Comparison of ENCODE assay signal across 8 mouse cellular contexts in genomic region chr16:77400276-77400891, GRCm38 (mm10).
DNase-seq lines count a peak whose midpoint lies in the region; ATAC-seq and TF ChIP-seq lines count a peak whose summit lies in the region.

No protein-coding gene starts in this region.

- WGBS in forebrain, postnatal 0 days = under 1% methylated on average over 13 of the region's 13 CpGs
- WGBS in lung, embryonic 15.5 days = 4% methylated on average over 13 of the region's 13 CpGs

- no peak overlapping the region for H3K4me3 ChIP-seq in C2C12 (ENCODE audit: insufficient read depth, poor library complexity, severe bottlenecking)
- H3K4me3 ChIP-seq in forebrain, postnatal 0 days (ENCODE audit: low read depth, low read length) = peak overlapping the region; percentile 28
- peak overlapping the region; percentile 27 for H3K4me3 ChIP-seq in lung, embryonic 15.5 days

- no peaks in the 10 kb centered on the region for H3K36me3 ChIP-seq in C2C12 (ENCODE audit: control insufficient read depth, insufficient read depth)
- no peaks in the 10 kb centered on the region for H3K36me3 ChIP-seq in forebrain, postnatal 0 days (ENCODE audit: insufficient read depth)
- no peaks in the 10 kb centered on the region for H3K36me3 ChIP-seq in lung, embryonic 15.5 days

- peak; percentile 82 for ATAC-seq in forebrain, postnatal 0 days
- ATAC-seq in lung, embryonic 15.5 days (ENCODE audit: borderline replicate concordance, extremely low read depth, low FRiP score, low TSS enrichment) = peak; percentile 59; the same call in 1 of the 2 replicates

- H3K79me2 ChIP-seq in C2C12 (ENCODE audit: control insufficient read depth, insufficient read depth) = no peaks in the 10 kb centered on the region

- H3K27me3 ChIP-seq in C2C12 (ENCODE audit: control insufficient read depth, insufficient read depth, insufficient read length) = no peaks in the 10 kb centered on the region
- no peaks in the 10 kb centered on the region for H3K27me3 ChIP-seq in forebrain, postnatal 0 days (ENCODE audit: insufficient read depth, low read length)
- H3K27me3 ChIP-seq in lung, embryonic 15.5 days = no peaks in the 10 kb centered on the region

- peaks cover 13% of the 10 kb centered on the region for H3K4me1 ChIP-seq in forebrain, postnatal 0 days (ENCODE audit: insufficient read depth)
- H3K4me1 ChIP-seq in lung, embryonic 15.5 days = peaks cover 6% of the 10 kb centered on the region; the same call in 1 of the 2 replicates

- peak overlapping the region; percentile 57 for H3K4me2 ChIP-seq in forebrain, postnatal 0 days (ENCODE audit: low read depth)
- H3K4me2 ChIP-seq in lung, embryonic 15.5 days = peak overlapping the region; percentile 54

- no peaks in the 10 kb centered on the region for H3K79me3 ChIP-seq in C2C12 (ENCODE audit: low read depth)

- TF ChIP-seq CTCF in C2C12 (IDR thresholded peaks at IDR 0.05; ENCODE audit: control insufficient read depth, insufficient read depth, insufficient read length) = no peak
- no peak for TF ChIP-seq CTCF in forebrain, postnatal 0 days (IDR thresholded peaks at IDR 0.05; ENCODE audit: low read depth)

- H3K9ac ChIP-seq in forebrain, postnatal 0 days = peak overlapping the region; percentile 52
- no peak overlapping the region; the same call in 1 of the 2 replicates for H3K9ac ChIP-seq in lung, embryonic 15.5 days

- H3ac ChIP-seq in C2C12 (ENCODE audit: control insufficient read depth, insufficient read length, low read depth) = no peak overlapping the region

- H3K27ac ChIP-seq in forebrain, postnatal 0 days (ENCODE audit: low read depth, low read length) = peak overlapping the region; percentile 81
- H3K27ac ChIP-seq in lung, embryonic 15.5 days = no peak overlapping the region

- intact Hi-C loops in heart, postnatal 36 days (cut with DNase I) = no loop called here

- no peaks in the 10 kb centered on the region for H3K9me3 ChIP-seq in forebrain, postnatal 0 days (ENCODE audit: low read length)
- H3K9me3 ChIP-seq in lung, embryonic 15.5 days = no peaks in the 10 kb centered on the region

- peak; percentile 45 to 57 for DNase-seq in cerebellum, adult 18-20 months
- DNase-seq in forebrain, postnatal 0 days = peak; percentile 84
- DNase-seq in heart, postnatal 36 days = peak; percentile 52 to 61
- DNase-seq in layer of hippocampus, adult 8-10 months (ENCODE audit: low spot score in 2 of 2) = peak; percentile 63 to 70
- peak; percentile 66 for DNase-seq in right cerebral cortex, adult 18-20 months
- no peak for DNase-seq in spleen, postnatal 14 days (ENCODE audit: low spot score in 2 of 2)

TF ChIP-seq in C2C12, 6 proteins besides CTCF, POLR2A, EP300 and RAD21:
- TF ChIP-seq MAX (IDR thresholded peaks at IDR 0.05) (no peak), USF1 (IDR thresholded peaks at IDR 0.05; ENCODE audit: low read depth) (peak; percentile 35)

Comparison
In these comparisons a context has a peak if more than half of its experiments do, and no peak if none do; other contexts are left out.
1. DNase-seq: peak in cerebellum, adult 18-20 months (2 of 2), forebrain, postnatal 0 days (single experiment), heart, postnatal 36 days (2 of 2), layer of hippocampus, adult 8-10 months (2 of 2) and right cerebral cortex, adult 18-20 months (single experiment); none in spleen, postnatal 14 days (0 of 2).